Mouse (Mus musculus): ENCODE results near the gene Pyy. TPM values are rescaled to one million over a fixed set of nuclear protein-coding genes. Genes with fewer than 3 reads are reported as not detected.

Pyy gene
- polyA plus RNA-seq, 1 experiment from 2014 or later: not detected

DNA sequence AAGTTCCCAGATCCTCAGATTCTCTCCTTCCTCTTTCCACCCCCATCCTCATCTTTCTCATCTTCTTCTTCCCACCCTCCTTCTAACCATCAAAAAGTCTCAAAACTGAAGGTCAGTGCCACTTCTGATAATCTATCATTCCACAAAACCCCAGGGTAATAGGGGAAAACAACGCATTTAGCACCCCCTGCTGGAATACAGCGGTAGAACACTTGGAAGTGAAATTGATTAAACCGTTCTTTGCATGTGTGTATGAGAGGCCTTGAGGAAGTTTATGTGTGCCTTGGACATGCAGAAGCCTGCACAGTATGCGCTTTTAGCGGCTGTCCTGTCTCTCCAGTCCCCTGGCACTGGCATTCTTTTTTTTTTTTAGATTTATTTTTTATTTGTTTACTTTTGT lies 32.9 kb upstream of the Pyy start:
- Histone ChIP-seq H3K4me1 (ENCODE audit: insufficient read depth, low read length) (peaks cover 7% of the 10 kb centered on the region; the same call in 1 of the 2 replicates), H3K27me3 (ENCODE audit: insufficient read depth, low read length) (peaks cover 20% of the 10 kb centered on the region), H3K4me2 (replicated peaks; ENCODE audit: low read depth, low read length) (no peak overlapping the region), H3K36me3 (ENCODE audit: insufficient read depth, low read length) (no peaks in the 10 kb centered on the region), H3K9me3 (ENCODE audit: low read length) (no peaks in the 10 kb centered on the region), H3K9ac (replicated peaks; ENCODE audit: low read length) (no peak overlapping the region), H3K27ac (ENCODE audit: low read length) (no peak overlapping the region), H3K4me3 (ENCODE audit: low read length) (no peak overlapping the region)
- 5% methylated on average over 5 of the region's 5 CpGs for WGBS
- no peak for ATAC-seq (ENCODE audit: low FRiP score, low TSS enrichment)

DNA sequence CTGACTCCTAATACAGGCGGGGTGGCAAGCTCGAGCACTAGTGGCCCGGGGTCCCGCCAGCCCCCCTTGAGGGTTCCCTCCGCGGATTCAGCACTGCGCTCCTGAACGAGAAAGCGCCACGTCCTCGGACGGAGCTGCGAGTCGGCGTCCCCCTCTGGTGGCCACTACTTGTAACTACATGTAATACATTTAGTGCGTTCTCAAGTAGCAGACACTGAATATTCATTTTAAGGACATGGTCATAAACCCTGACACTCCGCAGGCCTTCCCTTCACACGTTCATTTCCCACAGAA lies 30.8 kb upstream of the Pyy start:
- H3K4me1 ChIP-seq (ENCODE audit: insufficient read depth, low read length): peaks cover 10% of the 10 kb centered on the region; the same call in 1 of the 2 replicates
- no peaks in the 10 kb centered on the region for H3K9me3 ChIP-seq (ENCODE audit: low read length)
- H3K4me2 ChIP-seq (replicated peaks; ENCODE audit: low read depth, low read length): peak overlapping the region; percentile 52
- 0% methylated on average over 18 of the region's 18 CpGs for WGBS
- peaks cover 3% of the 10 kb centered on the region; the same call in 1 of the 2 replicates for H3K27me3 ChIP-seq (ENCODE audit: insufficient read depth, low read length)
- H3K4me3 ChIP-seq (ENCODE audit: low read length): peak overlapping the region; percentile 34
- no peaks in the 10 kb centered on the region for H3K36me3 ChIP-seq (ENCODE audit: insufficient read depth, low read length)
- no peak overlapping the region for H3K27ac ChIP-seq (ENCODE audit: low read length)
- no peak for ATAC-seq (ENCODE audit: low FRiP score, low TSS enrichment)
- H3K9ac ChIP-seq (replicated peaks; ENCODE audit: low read length): peak overlapping the region; percentile 55

DNA sequence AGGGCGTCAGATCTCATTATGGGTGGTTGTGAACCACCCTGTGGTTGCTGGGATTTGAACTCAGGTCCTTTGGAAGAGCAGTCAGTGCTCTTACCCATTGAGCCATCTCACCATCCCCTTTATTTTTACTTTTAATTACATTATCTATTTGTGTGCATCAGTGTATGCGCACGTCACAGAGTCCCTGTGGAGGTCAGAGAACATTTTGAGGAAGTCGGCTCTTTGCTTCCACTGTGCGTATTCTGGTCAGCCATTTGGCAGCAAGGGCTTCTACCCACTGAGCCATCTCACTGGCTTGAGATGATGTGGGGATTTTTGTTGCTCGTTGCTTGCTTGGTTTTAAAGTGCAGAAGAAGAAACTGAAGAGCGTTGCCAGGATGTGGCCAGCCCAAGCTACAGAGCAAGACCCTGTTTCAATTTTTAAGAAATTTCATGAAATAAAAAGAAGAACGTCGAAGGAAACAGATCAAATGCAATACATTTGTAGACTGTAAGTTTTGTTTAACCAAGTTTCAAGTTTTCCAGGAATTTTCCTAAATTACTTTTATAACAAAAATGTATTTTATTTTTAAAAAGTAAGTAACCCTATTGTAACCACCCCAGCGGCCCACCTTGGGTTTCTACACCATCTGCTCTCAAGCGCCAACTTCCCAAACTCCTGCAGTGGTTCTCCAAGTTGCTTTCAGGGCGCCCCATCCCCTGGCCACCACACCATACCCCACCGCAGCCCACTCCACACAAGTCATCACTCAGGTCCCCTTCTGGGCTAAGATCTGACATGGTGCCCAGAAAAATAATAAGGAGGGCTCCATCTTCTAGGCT lies 30.2 kb upstream of the Pyy start:
- no peaks in the 10 kb centered on the region for H3K9me3 ChIP-seq (ENCODE audit: low read length)
- WGBS: 47% methylated on average over 13 of the region's 13 CpGs
- peak overlapping the region; percentile 55 for H3K9ac ChIP-seq (replicated peaks; ENCODE audit: low read length)
- peaks cover 10% of the 10 kb centered on the region; the same call in 1 of the 2 replicates for H3K4me1 ChIP-seq (ENCODE audit: insufficient read depth, low read length)
- peaks cover 3% of the 10 kb centered on the region; the same call in 1 of the 2 replicates for H3K27me3 ChIP-seq (ENCODE audit: insufficient read depth, low read length)
- H3K27ac ChIP-seq (ENCODE audit: low read length): no peak overlapping the region
- H3K36me3 ChIP-seq (ENCODE audit: insufficient read depth, low read length): no peaks in the 10 kb centered on the region
- peak overlapping the region; percentile 34 for H3K4me3 ChIP-seq (ENCODE audit: low read length)
- H3K4me2 ChIP-seq (replicated peaks; ENCODE audit: low read depth, low read length): peak overlapping the region; percentile 52
- ATAC-seq (ENCODE audit: low FRiP score, low TSS enrichment): no peak

DNA sequence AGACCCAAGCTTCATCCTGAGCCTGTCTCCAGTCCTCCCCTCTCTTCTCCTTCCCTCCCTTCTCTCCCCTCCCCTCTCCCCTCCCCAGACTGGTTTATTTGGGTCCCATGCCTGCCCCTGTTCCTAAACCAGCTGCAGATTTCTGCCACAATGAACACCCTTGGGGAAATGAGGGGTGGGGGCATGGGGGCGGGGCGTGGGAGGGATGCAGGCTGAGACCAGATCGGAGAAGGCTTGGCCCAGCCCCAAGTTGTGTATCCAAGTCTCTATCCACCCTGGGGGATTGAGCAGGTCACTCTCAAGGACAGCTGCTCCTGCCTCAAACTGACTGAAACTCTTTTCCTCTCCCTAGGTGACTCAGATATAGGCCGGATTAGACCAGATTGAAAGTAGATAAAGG lies 26.9 kb upstream of the Pyy start:
- H3K27ac ChIP-seq (ENCODE audit: low read length): no peak overlapping the region
- no peaks in the 10 kb centered on the region for H3K9me3 ChIP-seq (ENCODE audit: low read length)
- H3K27me3 ChIP-seq (ENCODE audit: insufficient read depth, low read length): peaks cover 3% of the 10 kb centered on the region; the same call in 1 of the 2 replicates
- no peak overlapping the region for H3K4me2 ChIP-seq (replicated peaks; ENCODE audit: low read depth, low read length)
- H3K4me1 ChIP-seq (ENCODE audit: insufficient read depth, low read length): peaks cover 8% of the 10 kb centered on the region; the same call in 1 of the 2 replicates
- H3K4me3 ChIP-seq (ENCODE audit: low read length): no peak overlapping the region
- 28% methylated on average over 4 of the region's 4 CpGs for WGBS
- ATAC-seq (ENCODE audit: low FRiP score, low TSS enrichment): no peak
- no peak overlapping the region for H3K9ac ChIP-seq (replicated peaks; ENCODE audit: low read length)
- no peaks in the 10 kb centered on the region for H3K36me3 ChIP-seq (ENCODE audit: insufficient read depth, low read length)

DNA sequence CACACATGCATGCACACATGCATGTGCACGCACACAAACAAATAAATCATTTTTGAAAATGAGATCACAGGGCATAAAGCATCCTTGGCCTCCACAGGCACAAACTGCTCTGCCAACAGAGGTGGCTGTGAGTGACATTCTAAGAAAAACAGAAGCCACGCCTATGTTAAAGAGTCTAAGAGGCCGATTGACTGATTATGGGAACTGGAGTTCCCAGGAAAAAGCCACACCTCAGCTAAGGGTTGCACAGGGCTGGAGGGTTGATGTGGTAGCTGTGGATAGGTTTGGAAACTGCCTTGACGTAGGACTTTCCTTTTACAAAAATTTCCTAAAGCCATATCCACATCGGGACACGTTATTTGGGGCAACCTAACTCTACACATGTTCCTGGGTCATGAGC lies 9.8 kb upstream of the Pyy start:
- Histone ChIP-seq H3K36me3 (ENCODE audit: insufficient read depth, low read length) (no peaks in the 10 kb centered on the region), H3K4me1 (ENCODE audit: insufficient read depth, low read length) (no peaks in the 10 kb centered on the region), H3K27me3 (ENCODE audit: insufficient read depth, low read length) (0 out of 2 replicates have a peak, but pooled peaks cover 3% of the 10 kb centered on the region), H3K9ac (replicated peaks; ENCODE audit: low read length) (no peak overlapping the region), H3K4me2 (replicated peaks; ENCODE audit: low read depth, low read length) (no peak overlapping the region), H3K27ac (ENCODE audit: low read length) (no peak overlapping the region), H3K9me3 (ENCODE audit: low read length) (no peaks in the 10 kb centered on the region), H3K4me3 (ENCODE audit: low read length) (no peak overlapping the region)
- no peak for ATAC-seq (ENCODE audit: low FRiP score, low TSS enrichment)
- 76% methylated on average over 6 of the region's 6 CpGs for WGBS

DNA sequence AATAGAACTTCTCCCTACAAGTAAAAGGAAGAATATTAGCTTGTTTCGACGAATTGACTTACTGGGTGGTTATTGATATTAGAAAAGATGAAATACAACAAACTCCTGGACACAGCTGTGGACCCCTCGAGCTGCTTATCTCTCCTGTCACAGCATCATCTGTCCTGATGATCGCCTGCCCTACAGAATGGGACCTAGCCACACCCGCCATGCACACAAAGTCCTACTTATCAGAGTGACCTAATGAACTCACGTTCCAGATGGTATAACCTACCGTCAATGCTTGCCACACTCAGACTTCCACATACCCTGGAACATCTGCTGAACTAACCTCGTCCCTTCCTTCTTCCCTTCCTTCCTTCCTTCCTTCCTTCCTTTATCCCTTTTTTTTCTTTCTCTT lies 8.6 kb upstream of the Pyy start:
- 75% methylated on average over 8 of the region's 8 CpGs for WGBS
- ATAC-seq (ENCODE audit: low FRiP score, low TSS enrichment): no peak
- Histone ChIP-seq H3K4me3 (ENCODE audit: low read length) (no peak overlapping the region), H3K9ac (replicated peaks; ENCODE audit: low read length) (no peak overlapping the region), H3K4me1 (ENCODE audit: insufficient read depth, low read length) (no peaks in the 10 kb centered on the region), H3K36me3 (ENCODE audit: insufficient read depth, low read length) (no peaks in the 10 kb centered on the region), H3K27ac (ENCODE audit: low read length) (no peak overlapping the region), H3K27me3 (ENCODE audit: insufficient read depth, low read length) (0 out of 2 replicates have a peak, but pooled peaks cover 3% of the 10 kb centered on the region), H3K9me3 (ENCODE audit: low read length) (no peaks in the 10 kb centered on the region), H3K4me2 (replicated peaks; ENCODE audit: low read depth, low read length) (no peak overlapping the region)

DNA sequence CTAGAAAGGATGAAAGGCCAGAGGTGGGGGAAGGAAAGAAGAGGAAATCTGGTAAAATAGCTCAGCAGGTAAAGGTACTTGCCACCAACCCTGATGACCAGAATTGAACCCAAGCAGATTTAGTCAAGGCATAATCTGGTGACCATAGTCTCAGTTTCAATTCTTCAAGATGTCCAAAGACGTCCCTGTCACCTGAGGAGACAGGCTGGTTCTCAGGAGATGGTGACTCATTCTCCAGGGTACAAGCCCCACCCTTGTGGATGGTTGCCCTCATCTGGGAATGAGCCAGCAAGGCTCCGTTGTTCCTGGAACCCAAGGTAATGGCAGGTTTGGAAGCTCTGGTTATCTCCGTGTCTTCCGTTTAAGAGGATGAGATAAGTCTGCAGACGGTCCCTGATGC lies 3.9 kb upstream of the Pyy start:
- no peak overlapping the region for H3K9ac ChIP-seq (replicated peaks; ENCODE audit: low read length)
- 86% methylated on average over 5 of the region's 5 CpGs for WGBS
- no peaks in the 10 kb centered on the region for H3K9me3 ChIP-seq (ENCODE audit: low read length)
- H3K4me2 ChIP-seq (replicated peaks; ENCODE audit: low read depth, low read length): no peak overlapping the region
- H3K36me3 ChIP-seq (ENCODE audit: insufficient read depth, low read length): no peaks in the 10 kb centered on the region
- no peak overlapping the region for H3K27ac ChIP-seq (ENCODE audit: low read length)
- peaks cover 30% of the 10 kb centered on the region for H3K27me3 ChIP-seq (ENCODE audit: insufficient read depth, low read length)
- H3K4me1 ChIP-seq (ENCODE audit: insufficient read depth, low read length): no peaks in the 10 kb centered on the region
- no peak for ATAC-seq (ENCODE audit: low FRiP score, low TSS enrichment)
- H3K4me3 ChIP-seq (ENCODE audit: low read length): no peak overlapping the region

DNA sequence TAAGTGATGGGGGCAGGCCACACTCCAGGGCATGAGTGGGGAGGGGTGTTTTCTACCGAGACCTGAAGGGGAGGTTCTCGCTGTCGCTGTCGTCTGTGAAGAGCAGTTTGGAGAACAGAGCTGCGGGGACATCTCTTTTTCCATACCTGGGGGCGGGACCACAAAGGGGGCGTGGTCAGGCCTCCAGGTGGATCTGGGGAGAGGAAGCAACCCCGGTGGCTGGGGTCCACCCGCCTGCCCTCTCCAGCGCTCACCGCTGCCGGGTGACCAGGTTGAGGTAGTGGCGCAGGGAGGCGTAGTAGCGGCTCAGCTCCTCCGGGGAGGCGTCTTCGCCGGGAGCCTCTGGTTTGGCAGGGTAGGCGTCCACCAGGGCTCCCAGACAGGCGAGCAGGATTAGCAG lies 721 bp downstream of the Pyy start:
- Histone ChIP-seq H3K4me1 (ENCODE audit: insufficient read depth, low read length) (peaks cover 5% of the 10 kb centered on the region), H3K9me3 (ENCODE audit: low read length) (no peaks in the 10 kb centered on the region), H3K27ac (ENCODE audit: low read length) (no peak overlapping the region), H3K36me3 (ENCODE audit: insufficient read depth, low read length) (no peaks in the 10 kb centered on the region), H3K9ac (replicated peaks; ENCODE audit: low read length) (no peak overlapping the region), H3K4me2 (replicated peaks; ENCODE audit: low read depth, low read length) (peak overlapping the region; percentile 43), H3K27me3 (ENCODE audit: insufficient read depth, low read length) (peaks cover 54% of the 10 kb centered on the region), H3K4me3 (ENCODE audit: low read length) (peak overlapping the region; percentile 22)
- WGBS: 1% methylated on average over 21 of the region's 21 CpGs
- ATAC-seq (ENCODE audit: low FRiP score, low TSS enrichment): 0 out of 2 replicates have a peak, but pooled peaks have one; percentile 31

DNA sequence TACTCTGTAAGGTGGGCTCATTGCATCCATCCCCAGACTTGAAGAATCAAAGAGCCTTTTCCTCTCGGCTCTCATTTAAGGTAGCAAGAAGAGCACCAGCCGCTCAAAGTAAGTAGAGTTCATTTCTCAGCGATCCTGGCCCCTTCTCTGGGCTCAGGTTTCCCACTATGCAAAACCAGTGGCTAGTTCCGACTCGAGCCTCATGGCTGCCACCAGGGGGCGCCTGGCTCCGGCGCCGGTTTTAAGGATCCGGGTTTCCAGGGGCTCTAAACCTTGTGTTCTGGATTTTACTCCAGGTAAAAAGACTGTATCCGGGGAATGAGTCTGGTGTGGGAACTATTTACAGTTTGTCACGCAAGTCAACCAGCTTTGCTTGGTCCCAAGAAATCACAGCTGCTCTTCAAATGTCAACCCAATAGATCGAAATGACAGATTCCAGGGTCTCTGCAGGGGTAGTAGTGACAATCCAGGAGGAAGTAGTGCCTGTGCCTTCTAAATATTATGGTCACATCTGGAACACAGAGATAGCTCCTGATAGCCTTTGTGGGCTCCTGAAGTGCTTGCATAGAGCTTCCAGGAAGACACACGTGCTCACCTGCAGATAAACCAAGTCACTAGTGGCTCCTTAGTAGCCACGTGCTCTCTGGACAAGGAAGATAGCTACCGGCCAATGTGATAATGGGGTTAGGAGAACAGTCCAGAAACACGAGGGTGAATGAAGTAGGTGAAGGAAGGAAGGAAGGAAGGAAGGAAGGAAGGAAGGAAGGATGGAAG lies 5.0 kb downstream of the Pyy start:
- WGBS: 20% methylated on average over 17 of the region's 17 CpGs
- peaks cover 7% of the 10 kb centered on the region for H3K4me1 ChIP-seq (ENCODE audit: insufficient read depth, low read length)
- H3K27ac ChIP-seq (ENCODE audit: low read length): no peak overlapping the region
- H3K27me3 ChIP-seq (ENCODE audit: insufficient read depth, low read length): peaks cover 44% of the 10 kb centered on the region
- H3K9ac ChIP-seq (replicated peaks; ENCODE audit: low read length): no peak overlapping the region
- H3K4me3 ChIP-seq (ENCODE audit: low read length): no peak overlapping the region
- H3K4me2 ChIP-seq (replicated peaks; ENCODE audit: low read depth, low read length): no peak overlapping the region; the same call in 1 of the 2 replicates
- H3K36me3 ChIP-seq (ENCODE audit: insufficient read depth, low read length): no peaks in the 10 kb centered on the region
- H3K9me3 ChIP-seq (ENCODE audit: low read length): no peaks in the 10 kb centered on the region
- ATAC-seq (ENCODE audit: low FRiP score, low TSS enrichment): 0 out of 2 replicates have a peak, but pooled peaks have one; percentile 16

DNA sequence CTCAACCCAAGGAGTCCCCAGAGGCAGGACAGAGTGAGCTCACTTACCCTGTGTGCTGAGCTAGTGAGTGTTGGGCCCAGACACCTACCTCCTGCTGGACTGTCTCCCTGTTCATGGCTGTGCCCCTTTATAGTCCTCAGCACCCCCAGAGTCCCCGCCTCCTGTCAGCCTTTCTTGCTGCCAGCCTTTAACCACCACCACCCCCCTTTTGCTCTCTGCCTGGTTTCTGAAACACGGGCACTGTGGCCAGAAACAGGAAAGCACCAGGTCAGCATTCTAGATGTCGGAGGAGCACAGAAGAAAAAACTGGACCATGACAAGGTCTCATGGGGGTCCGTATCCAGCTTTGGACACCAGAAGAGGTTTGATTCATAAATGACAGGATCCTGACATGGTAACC lies 6.4 kb downstream of the Pyy start, which contains the start of gene Ppy:
TSS of gene Ppy (minus strand) at position 101 of the 400 bp plus-strand sequence.
- H3K36me3 ChIP-seq (ENCODE audit: insufficient read depth, low read length): no peaks in the 10 kb centered on the region
- H3K9ac ChIP-seq (replicated peaks; ENCODE audit: low read length): no peak within 1 kb of the TSS
- WGBS: 81% methylated on average over 4 of the region's 4 CpGs
- peaks cover 13% of the 10 kb centered on the region for H3K4me1 ChIP-seq (ENCODE audit: insufficient read depth, low read length)
- H3K4me2 ChIP-seq (replicated peaks; ENCODE audit: low read depth, low read length): no peak within 1 kb of the TSS; the same call in 1 of the 2 replicates
- H3K9me3 ChIP-seq (ENCODE audit: low read length): no peaks in the 10 kb centered on the region
- no peak for ATAC-seq (ENCODE audit: low FRiP score, low TSS enrichment)
- H3K27me3 ChIP-seq (ENCODE audit: insufficient read depth, low read length): peaks cover 29% of the 10 kb centered on the region
- H3K4me3 ChIP-seq (ENCODE audit: low read length): no peak within 1 kb of the TSS
- no peak within 1 kb of the TSS for H3K27ac ChIP-seq (ENCODE audit: low read length)

All from kidney, embryonic 16.5 days (tissue).